8 mouse cellular contexts compared by ENCODE assay signal in the genomic region with DNA sequence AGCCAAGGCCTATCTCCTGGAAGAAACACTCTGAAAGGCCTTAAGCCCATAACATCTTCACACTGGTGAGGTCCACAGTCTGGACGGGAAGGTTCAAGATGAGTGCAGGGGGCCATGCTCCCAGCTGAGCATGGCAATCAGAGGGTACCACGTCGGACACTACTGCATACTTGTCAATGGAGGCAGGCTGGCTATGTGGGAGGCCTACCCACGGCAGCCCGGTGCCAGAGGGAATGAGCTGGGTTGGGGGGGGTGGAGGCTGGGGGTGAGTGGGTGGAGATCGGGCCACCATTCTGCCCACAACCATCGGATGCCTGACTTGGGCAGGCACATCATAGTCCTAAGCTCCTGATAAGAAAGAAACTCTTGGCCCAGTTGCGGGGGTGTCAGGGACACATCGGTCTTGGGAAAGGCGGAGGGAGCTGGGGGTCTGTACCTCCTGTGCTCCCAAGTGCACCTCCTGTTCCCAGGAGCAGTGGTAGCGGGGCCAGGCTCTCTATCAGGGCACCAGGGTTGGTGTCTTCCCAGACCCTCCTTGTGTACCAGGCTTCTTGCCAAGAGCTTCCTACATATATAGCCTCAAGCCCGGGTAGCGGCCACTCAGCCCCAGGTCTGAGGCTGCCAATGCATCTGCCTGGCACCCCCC. TPM values are rescaled to one million over a fixed set of nuclear protein-coding genes. Genes with fewer than 3 reads are reported as not detected.
DNase-seq lines count a peak whose midpoint lies in the region; ATAC-seq lines count a peak whose summit lies in the region.

No protein-coding gene starts in this region.

- DNase-seq in adrenal gland, adult (ENCODE audit: inconsistent age in 2 of 2, low spot score in 1 of 2) = peak; percentile 30 to 56
- no peak for DNase-seq in adrenal gland, adult 8-10 months
- peak; percentile 28 to 58 for DNase-seq in layer of hippocampus, adult 18-20 months (ENCODE audit: low spot score in 2 of 2)
- no peak for DNase-seq in layer of hippocampus, adult 9-10 months (ENCODE audit: low spot score)
- DNase-seq in limb, embryonic 10.5 days (ENCODE audit: low spot score) = no peak
- no peak for DNase-seq in embryo, embryonic 9.5 days (ENCODE audit: extremely low spot score)

- peak overlapping the region; percentile 54; the same call in 1 of the 2 replicates for H3K4me2 ChIP-seq in neural tube, embryonic 14.5 days (ENCODE audit: low read depth, low read length)

- H3K27ac ChIP-seq in limb, embryonic 10.5 days = no peak overlapping the region
- no peak overlapping the region for H3K27ac ChIP-seq in neural tube, embryonic 14.5 days (ENCODE audit: low read depth, low read length)

- H3K9ac ChIP-seq in neural tube, embryonic 14.5 days (replicated peaks; ENCODE audit: low read depth, low read length) = no peak overlapping the region

- ATAC-seq in neural tube, embryonic 14.5 days (ENCODE audit: low read depth) = no peak
- ATAC-seq in inflammation-experienced regulatory T-cells, adult 6 months = no peak

- peaks cover 9% of the 10 kb centered on the region for H3K36me3 ChIP-seq in limb, embryonic 10.5 days
- H3K36me3 ChIP-seq in neural tube, embryonic 14.5 days (ENCODE audit: control insufficient read depth, insufficient read depth, low read length) = peaks cover 10% of the 10 kb centered on the region; the same call in 1 of the 2 replicates

- H3K9me3 ChIP-seq in limb, embryonic 10.5 days (replicated peaks) = no peaks in the 10 kb centered on the region
- H3K9me3 ChIP-seq in neural tube, embryonic 14.5 days (ENCODE audit: control insufficient read depth, low read length) = no peaks in the 10 kb centered on the region

- H3K4me3 ChIP-seq in limb, embryonic 10.5 days = 0 out of 2 replicates have a peak overlapping the region, but pooled peaks have one; percentile 50
- peak overlapping the region; percentile 24; the same call in 1 of the 2 replicates for H3K4me3 ChIP-seq in neural tube, embryonic 14.5 days (ENCODE audit: low read depth, low read length)

- peaks cover 61% of the 10 kb centered on the region for H3K4me1 ChIP-seq in limb, embryonic 10.5 days
- peaks cover 31% of the 10 kb centered on the region for H3K4me1 ChIP-seq in neural tube, embryonic 14.5 days (ENCODE audit: control insufficient read depth, insufficient read depth, low read length)

- WGBS in limb, embryonic 10.5 days = 63% methylated on average over 13 of the region's 13 CpGs
- 61% methylated on average over 13 of the region's 13 CpGs for WGBS in neural tube, embryonic 14.5 days

- peaks cover 69% of the 10 kb centered on the region for H3K27me3 ChIP-seq in limb, embryonic 10.5 days (ENCODE audit: low read depth, poor library complexity, severe bottlenecking)
- H3K27me3 ChIP-seq in neural tube, embryonic 14.5 days (ENCODE audit: control insufficient read depth, insufficient read depth, low read length) = peaks cover 42% of the 10 kb centered on the region

RNA-seq across cellular contexts. Expression of gene Gas2l1, which starts 2.1 kb away (rescaled TPM):
- total RNA-seq in adrenal gland, adult 8-10 months (2022) = 10 to 100 TPM; 39.6 to 61.2 (median 53.6) TPM
- 100 to 1,000 TPM in 1 of 2 experiments, 10 to 100 TPM in 1; 96.6 to 106 TPM for total RNA-seq in layer of hippocampus, adult 18-20 months (2021)
- polyA plus RNA-seq in limb, embryonic 10.5 days (2016; fragmentation: Nextera tagmentation; extraction: Ambion mirVana) = 27.5 and 34.4 TPM in 2 replicates
- polyA plus RNA-seq in neural tube, embryonic 14.5 days (2014; fragmentation: Nextera tagmentation; extraction: Ambion mirVana) = 24.9 and 25.1 TPM in 2 replicates
- polyA plus RNA-seq in inflammation-experienced regulatory T-cells, adult 6 months (2017; shearing (Covaris generic)) = under 1 TPM; 0.58 to 0.94 (median 0.91) TPM

RNA-seq across cellular contexts. Expression of gene Rasl10a, which starts 5.1 kb away (rescaled TPM):
- total RNA-seq in adrenal gland, adult 8-10 months (2022) = under 1 TPM; 0.42 to 0.95 (median 0.59) TPM
- 100 to 1,000 TPM in 1 of 2 experiments, 10 to 100 TPM in 1; 88.1 to 109 TPM for total RNA-seq in layer of hippocampus, adult 18-20 months (2021)
- polyA plus RNA-seq in limb, embryonic 10.5 days (2016; fragmentation: Nextera tagmentation; extraction: Ambion mirVana) = 0.34 and 0.51 TPM in 2 replicates
- polyA plus RNA-seq in neural tube, embryonic 14.5 days (2014; fragmentation: Nextera tagmentation; extraction: Ambion mirVana) = 1.3 and 1.8 TPM in 2 replicates
- polyA plus RNA-seq in inflammation-experienced regulatory T-cells, adult 6 months (2017; shearing (Covaris generic)) = not detected

RNA-seq across cellular contexts. Expression of gene Rhbdd3, which starts 35.7 kb away (rescaled TPM):
- 10 to 100 TPM; 19.8 to 31.3 (median 24.4) TPM for total RNA-seq in adrenal gland, adult 8-10 months (2022)
- 10 to 100 TPM; 20.8 to 21.8 TPM for total RNA-seq in layer of hippocampus, adult 18-20 months (2021)
- polyA plus RNA-seq in limb, embryonic 10.5 days (2016; fragmentation: Nextera tagmentation; extraction: Ambion mirVana) = 29.0 and 31.6 TPM in 2 replicates
- 33.1 and 34.4 TPM in 2 replicates for polyA plus RNA-seq in neural tube, embryonic 14.5 days (2014; fragmentation: Nextera tagmentation; extraction: Ambion mirVana)
- 1 to 10 TPM; 3.3 to 4.6 (median 4.6) TPM for polyA plus RNA-seq in inflammation-experienced regulatory T-cells, adult 6 months (2017; shearing (Covaris generic))

RNA-seq across cellular contexts. Expression of gene Ewsr1, which starts 36.1 kb away (rescaled TPM):
- total RNA-seq in adrenal gland, adult 8-10 months (2022) = 100 to 1,000 TPM; 207 to 451 (median 331) TPM
- 100 to 1,000 TPM; 299 to 320 TPM for total RNA-seq in layer of hippocampus, adult 18-20 months (2021)
- 893 and 996 TPM in 2 replicates for polyA plus RNA-seq in limb, embryonic 10.5 days (2016; fragmentation: Nextera tagmentation; extraction: Ambion mirVana)
- polyA plus RNA-seq in neural tube, embryonic 14.5 days (2014; fragmentation: Nextera tagmentation; extraction: Ambion mirVana) = 320 and 364 TPM in 2 replicates
- polyA plus RNA-seq in inflammation-experienced regulatory T-cells, adult 6 months (2017; shearing (Covaris generic)) = 100 to 1,000 TPM; 136 to 174 (median 140) TPM

Comparison
In these comparisons a context has a peak if more than half of its experiments do, and no peak if none do; other contexts are left out.
1. DNase-seq: peak in adrenal gland, adult (2 of 2) and layer of hippocampus, adult 18-20 months (2 of 2); none in adrenal gland, adult 8-10 months (single experiment), layer of hippocampus, adult 9-10 months (single experiment), limb, embryonic 10.5 days (single experiment) and embryo, embryonic 9.5 days (single experiment).
2. RNA of gene Gas2l1, which starts 2.1 kb away (polyA plus RNA-seq): 27.5 to 34.4 TPM in limb, embryonic 10.5 days and 24.9 to 25.1 TPM in neural tube, embryonic 14.5 days; 0.58 to 0.94 TPM in inflammation-experienced regulatory T-cells, adult 6 months; every median in the first group is over 10 times any median in the second.